Mouse (Mus musculus) ovary, adult 2 months (tissue): ENCODE measurements around the gene Atxn1l. TPM values are rescaled to one million over a fixed set of nuclear protein-coding genes. Genes with fewer than 3 reads are reported as not detected.

Source experiments
- polyA plus RNA-seq: library from polyadenylated mRNA; depleted of rRNA; stranded (reverse); fragments of >200 nt; gene quantifications from 2 replicates; pipeline ENCODE4 v1.2.3, GENCODE M21; 2012; rRNA removed

Gene Atxn1l
- 26.1 and 30.1 TPM in 2 replicates for polyA plus RNA-seq

GRCm38 (mm10) chr8:109737237-109738048, at the start of gene Atxn1l:
Gene Atxn1l (minus strand): TSS chr8:109737739.

GRCm38 (mm10) chr8:109778280-109778977, 40.9 kb upstream of the Atxn1l start, which contains the start of gene Ap1g1:
Gene Ap1g1 (plus strand): TSS chr8:109778554.

GRCm38 (mm10) chr8:109705320-109706075, 32.0 kb downstream of the Atxn1l start, which contains the start of gene Zfp821:
Gene Zfp821 (plus strand): TSS chr8:109705546.

GRCm38 (mm10) chr8:109693146-109693900, 44.2 kb downstream of the Atxn1l start, which contains the start of gene Ist1:
Gene Ist1 (minus strand): TSS chr8:109693260.

Other genes with a start within 250 kb of the Atxn1l start
- gene Pmfbp1, start 243.7 kb downstream of the Atxn1l start, polyA plus RNA-seq: 0.03 TPM in 1 of 2 replicates, not detected in the other
- gene Dhx38, start 171.9 kb downstream of the Atxn1l start, polyA plus RNA-seq: 22.5 and 22.6 TPM in 2 replicates
- gene Txnl4b, start 171.8 kb downstream of the Atxn1l start, polyA plus RNA-seq: 3.8 and 5.0 TPM in 2 replicates
- 153 and 154 TPM in 2 replicates for gene Hp, start 158.6 kb downstream of the Atxn1l start, polyA plus RNA-seq
- 34.4 and 39.5 TPM in 2 replicates for gene Dhodh, start 129.1 kb downstream of the Atxn1l start, polyA plus RNA-seq
- 0.07 and 0.18 TPM in 2 replicates for gene Pkd1l3, start 123.2 kb downstream of the Atxn1l start, polyA plus RNA-seq
- 30.8 and 35.9 TPM in 2 replicates for gene Ist1, start 44.5 kb downstream of the Atxn1l start, polyA plus RNA-seq
- gene Zfp821, start 32.2 kb downstream of the Atxn1l start, polyA plus RNA-seq: 13.0 and 13.5 TPM in 2 replicates
- gene Ap1g1, start 40.8 kb upstream of the Atxn1l start, polyA plus RNA-seq: 23.4 and 34.1 TPM in 2 replicates
- 9.4 and 10.6 TPM in 2 replicates for gene Phlpp2, start 130.8 kb upstream of the Atxn1l start, polyA plus RNA-seq
- gene Marveld3, start 224.5 kb upstream of the Atxn1l start, polyA plus RNA-seq: 2.6 and 5.7 TPM in 2 replicates